In the genomic region with DNA sequence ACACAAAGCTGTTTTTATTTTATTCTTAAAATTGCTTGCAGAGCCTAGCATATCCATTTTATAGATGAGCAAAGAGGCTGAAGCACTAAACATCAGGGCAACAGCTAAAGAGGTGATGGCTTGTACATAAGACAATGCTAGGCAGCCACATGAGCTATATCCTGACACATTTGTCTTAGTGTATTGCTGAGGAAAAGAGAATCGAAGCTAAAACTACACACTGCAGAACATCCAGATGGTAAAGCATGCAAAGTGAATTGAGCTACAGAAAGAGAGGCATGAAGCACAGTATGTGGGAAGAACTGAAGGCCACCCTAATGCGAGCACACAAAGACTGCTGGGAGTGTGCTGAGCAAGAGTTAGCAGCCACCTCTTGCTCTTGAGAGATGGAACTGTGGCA, we compare ENCODE assay signal across 13 mouse cellular contexts.
DNase-seq lines count a peak whose midpoint lies in the region; ATAC-seq and TF ChIP-seq lines count a peak whose summit lies in the region.
"Had no signal": no experiment of that assay in that cellular context is flagged by ENCODE, and none has a peak within 500 bp of the region (broad histone marks: within the 10 kb centered on the region; RNA-seq: fewer than 3 reads in every experiment).

No protein-coding gene starts in this region.

- no peak for TF ChIP-seq CTCF in brain, embryonic 14.5 days (IDR thresholded peaks at IDR 0.05; ENCODE audit: borderline replicate concordance, extremely low read depth, insufficient read depth, insufficient read length)

- DNase-seq in brain, embryonic 14.5 days (ENCODE audit: low read depth) = peak; percentile 9
- DNase-seq in cerebellum, adult 8-10 months = no peak
- no peak for DNase-seq in layer of hippocampus, adult 11-12 months (ENCODE audit: low spot score)
- DNase-seq in heart, adult 11 months = no peak
- DNase-seq: adrenal gland, postnatal 14 days; cerebellum, adult 18-20 months; kidney, postnatal 14 days had no signal

- no peaks in the 10 kb centered on the region for H3K27me3 ChIP-seq in embryonic facial prominence, embryonic 13.5 days
- no peaks in the 10 kb centered on the region for H3K27me3 ChIP-seq in hindbrain, embryonic 12.5 days
- no peaks in the 10 kb centered on the region for H3K27me3 ChIP-seq in midbrain, embryonic 13.5 days
- H3K27me3 ChIP-seq: heart, embryonic 13.5 days; liver, embryonic 15.5 days; stomach, embryonic 15.5 days had no signal

- H3K4me1 ChIP-seq in embryonic facial prominence, embryonic 13.5 days = peaks cover 12% of the 10 kb centered on the region
- peaks cover 9% of the 10 kb centered on the region for H3K4me1 ChIP-seq in hindbrain, embryonic 12.5 days
- H3K4me1 ChIP-seq in midbrain, embryonic 13.5 days (replicated peaks) = peaks cover 19% of the 10 kb centered on the region
- H3K4me1 ChIP-seq: heart, embryonic 13.5 days; liver, embryonic 15.5 days; stomach, embryonic 15.5 days had no signal

- H3K9me3 ChIP-seq in embryonic facial prominence, embryonic 13.5 days = no peaks in the 10 kb centered on the region
- H3K9me3 ChIP-seq in hindbrain, embryonic 12.5 days (replicated peaks) = no peaks in the 10 kb centered on the region
- no peaks in the 10 kb centered on the region for H3K9me3 ChIP-seq in midbrain, embryonic 13.5 days
- H3K9me3 ChIP-seq: heart, embryonic 13.5 days; liver, embryonic 15.5 days; stomach, embryonic 15.5 days had no signal

- peak overlapping the region; percentile 48; the same call in 1 of the 2 replicates for H3K27ac ChIP-seq in embryonic facial prominence, embryonic 13.5 days
- H3K27ac ChIP-seq in hindbrain, embryonic 12.5 days = peak overlapping the region; percentile 14; the same call in 1 of the 2 replicates
- no peak overlapping the region; the same call in 1 of the 2 replicates for H3K27ac ChIP-seq in midbrain, embryonic 13.5 days
- H3K27ac ChIP-seq: heart, embryonic 13.5 days; liver, embryonic 15.5 days; stomach, embryonic 15.5 days had no signal

- H3K4me3 ChIP-seq in embryonic facial prominence, embryonic 13.5 days = no peak overlapping the region
- H3K4me3 ChIP-seq in hindbrain, embryonic 12.5 days = no peak overlapping the region
- H3K4me3 ChIP-seq in midbrain, embryonic 13.5 days (replicated peaks) = no peak overlapping the region
- H3K4me3 ChIP-seq: heart, embryonic 13.5 days; liver, embryonic 15.5 days; stomach, embryonic 15.5 days had no signal

- no peak for ATAC-seq in embryonic facial prominence, embryonic 13.5 days (ENCODE audit: insufficient number of reproducible peaks, insufficient read depth, low FRiP score, low TSS enrichment, low read depth)
- no peak for ATAC-seq in hindbrain, embryonic 12.5 days (ENCODE audit: low FRiP score)
- ATAC-seq in midbrain, embryonic 13.5 days = peak; percentile 41; the same call in 1 of the 2 replicates

- 72% methylated on average over 2 of the region's 2 CpGs for WGBS in embryonic facial prominence, embryonic 13.5 days
- WGBS in hindbrain, embryonic 12.5 days = 54% methylated on average over 2 of the region's 2 CpGs
- WGBS in midbrain, embryonic 13.5 days = 60% methylated on average over 2 of the region's 2 CpGs

- no peak overlapping the region for H3K9ac ChIP-seq in embryonic facial prominence, embryonic 13.5 days
- no peak overlapping the region for H3K9ac ChIP-seq in hindbrain, embryonic 12.5 days
- H3K9ac ChIP-seq in midbrain, embryonic 13.5 days (replicated peaks) = no peak overlapping the region
- H3K9ac ChIP-seq: heart, embryonic 13.5 days; liver, embryonic 15.5 days; stomach, embryonic 15.5 days had no signal

- no peak for TF ChIP-seq POLR2A in brain, embryonic 14.5 days (IDR thresholded peaks at IDR 0.05; ENCODE audit: borderline replicate concordance, extremely low read depth, insufficient read depth, insufficient read length, poor library complexity, severe bottlenecking)

- H3K36me3 ChIP-seq in embryonic facial prominence, embryonic 13.5 days = no peaks in the 10 kb centered on the region
- no peaks in the 10 kb centered on the region for H3K36me3 ChIP-seq in hindbrain, embryonic 12.5 days
- H3K36me3 ChIP-seq in midbrain, embryonic 13.5 days = no peaks in the 10 kb centered on the region
- H3K36me3 ChIP-seq: heart, embryonic 13.5 days; liver, embryonic 15.5 days; stomach, embryonic 15.5 days had no signal

- H3K4me2 ChIP-seq in embryonic facial prominence, embryonic 13.5 days = no peak overlapping the region
- no peak overlapping the region for H3K4me2 ChIP-seq in hindbrain, embryonic 12.5 days (replicated peaks)
- H3K4me2 ChIP-seq in midbrain, embryonic 13.5 days (replicated peaks) = no peak overlapping the region
- H3K4me2 ChIP-seq: heart, embryonic 13.5 days; liver, embryonic 15.5 days; stomach, embryonic 15.5 days had no signal
